Mouse (Mus musculus) stomach, postnatal 0 days (tissue): ENCODE results near the gene Hnrnpul1.

Experiments
- CTCF ChIP-seq: IDR thresholded peaks from 2 replicates; pipeline ENCODE4 v1.5.1; 2016; ENCODE audit warnings: antibody characterized with exemption, low read depth, mild to moderate bottlenecking, moderate library complexity
- EP300 ChIP-seq: optimal IDR thresholded peaks from 2 replicates; pipeline ENCODE3; 2016; ENCODE audit warnings: antibody characterized with exemption

- peak; percentile 64 for TF ChIP-seq CTCF
- no peak for TF ChIP-seq EP300
Observed at GRCm38 (mm10) chr7:25754738-25755467, at the start of gene Hnrnpul1.
